In genomic region chr10:59909357-59909847, GRCm38 (mm10) we compare ENCODE assay signal across 9 mouse cellular contexts. TPM values are rescaled to one million over a fixed set of nuclear protein-coding genes. Genes with fewer than 3 reads are reported as not detected.
DNase-seq lines count a peak whose midpoint lies in the region; ATAC-seq and TF ChIP-seq lines count a peak whose summit lies in the region.
"Had no signal": no experiment of that assay in that cellular context is flagged by ENCODE, and none has a peak within 500 bp of the region (broad histone marks: within the 10 kb centered on the region; RNA-seq: fewer than 3 reads in every experiment).

No protein-coding gene starts in this region.

- H3K4me3 ChIP-seq in gastrocnemius, adult 2 months: peak overlapping the region; percentile 60
- H3K4me3 ChIP-seq in brown adipose tissue, adult 24 weeks (ENCODE audit: insufficient read depth, low read depth, low read length): peak overlapping the region; percentile 19

- H3K27ac ChIP-seq in gastrocnemius, adult 2 months: peak overlapping the region; percentile 82
- peak overlapping the region; percentile 82 for H3K27ac ChIP-seq in brown adipose tissue, adult 24 weeks (replicated peaks; ENCODE audit: low read depth, low read length)
- H3K27ac ChIP-seq: macrophage had no signal

- no peak for TF ChIP-seq CTCF in gastrocnemius, adult 2 months (IDR thresholded peaks at IDR 0.05)

- peaks cover 36% of the 10 kb centered on the region for H3K4me1 ChIP-seq in brown adipose tissue, adult 24 weeks (ENCODE audit: control insufficient read depth, insufficient read depth, insufficient read length, low read length)

- peak; percentile 71 for DNase-seq in gastrocnemius, adult 2 months
- DNase-seq in gastrocnemius, adult 8-10 months (ENCODE audit: low spot score in 2 of 2): no peak
- DNase-seq in heart, adult 9 months (ENCODE audit: low spot score in 2 of 2): peak; percentile 82 to 83
- DNase-seq in kidney, adult 8-10 months: peak; percentile 62 to 70
- DNase-seq in lung, postnatal 14 days: peak; percentile 69
- no peak for DNase-seq in layer of hippocampus, postnatal 25 days (ENCODE audit: extremely low spot score in 1 of 2, low spot score in 1 of 2)

- ATAC-seq in megakaryocyte-erythroid progenitor cell, adult 5-6 weeks (replicated peaks; ENCODE audit: low FRiP score, low TSS enrichment, poor library complexity, severe bottlenecking): no peak

- intact Hi-C loops in gastrocnemius, adult 2 months (cut with DNase I): no loop called here

RNA-seq across cellular contexts. Expression of gene Dnajb12, which starts 30.0 kb away (rescaled TPM):
- 10 to 100 TPM; 60.4 to 77.5 TPM for total RNA-seq in gastrocnemius, adult 2 months (2021)
- 10 to 100 TPM; 77.8 to 89.1 (median 82.1) TPM for total RNA-seq in gastrocnemius, adult 8-10 months (2022)
- 21.7 and 21.9 TPM in 2 replicates for polyA plus RNA-seq in brown adipose tissue, adult 24 weeks (2012; ENCODE audit: insufficient read depth, insufficient read length, missing spikeins)
- total RNA-seq in megakaryocyte-erythroid progenitor cell, adult 5-6 weeks (2014; fragmentation: Nextera tagmentation): 27.1 and 35.8 TPM in 2 replicates
- total RNA-seq in megakaryocyte-erythroid progenitor cell, adult 5-6 weeks (2017): 15.1 and 27.7 TPM in 2 replicates
- 10 to 100 TPM; 53.3 to 54.0 TPM for total RNA-seq in layer of hippocampus, postnatal 25 days (2021)

RNA-seq across cellular contexts. Expression of gene Ddit4, which starts 42.2 kb away (rescaled TPM):
- 100 to 1,000 TPM in 1 of 2 experiments, 10 to 100 TPM in 1; 15.4 to 183 TPM for total RNA-seq in gastrocnemius, adult 2 months (2021)
- 10 to 100 TPM in 2 of 4 experiments, 1 to 10 TPM in 2; 4.7 to 45.4 (median 9.4) TPM for total RNA-seq in gastrocnemius, adult 8-10 months (2022)
- 6.1 and 17.7 TPM in 2 replicates for polyA plus RNA-seq in brown adipose tissue, adult 24 weeks (2012; ENCODE audit: insufficient read depth, insufficient read length, missing spikeins)
- 2.0 and 3.0 TPM in 2 replicates for total RNA-seq in megakaryocyte-erythroid progenitor cell, adult 5-6 weeks (2014; fragmentation: Nextera tagmentation)
- total RNA-seq in megakaryocyte-erythroid progenitor cell, adult 5-6 weeks (2017): 2.0 and 4.4 TPM in 2 replicates
- total RNA-seq in layer of hippocampus, postnatal 25 days (2021): 10 to 100 TPM; 77.1 to 100.0 TPM

Comparison
In these comparisons a context has a peak if more than half of its experiments do, and no peak if none do; other contexts are left out.
1. DNase-seq: peak in gastrocnemius, adult 2 months (single experiment), heart, adult 9 months (2 of 2), kidney, adult 8-10 months (2 of 2) and lung, postnatal 14 days (single experiment); none in gastrocnemius, adult 8-10 months (0 of 2) and layer of hippocampus, postnatal 25 days (0 of 2).